Mouse (Mus musculus): ENCODE measurements at regions not wholly inside any gene's neighbourhood (a gene's known extent, or its start where the extent isn't known, plus 50 kb on each side); places are given as distances from the start of the nearest gene placed in this dataset.
A peak's percentile ranks its signal among the peaks of the same experiment; 100 is the strongest.

GRCm38 (mm10) chr16:77443318-77443717 lies 158.6 kb downstream of the Gm11146 start:
- no peak for DNase-seq
- Histone ChIP-seq H3K4me3 (no peak overlapping the region), H3K27ac (no peak overlapping the region)
- intact Hi-C loops (cut with DNase I): loop anchor here (5.0 to 10.0 kb wide), 3 partner anchors 276 to 711 kb away; no protein-coding TSS in a partner anchor
- TF ChIP-seq CTCF (IDR thresholded peaks at IDR 0.05): no peak

- Histone ChIP-seq H3K27ac (no peak overlapping the region), H3K4me3 (no peak overlapping the region)
- intact Hi-C loops (cut with DNase I): loop anchor here (5.0 to 10.0 kb wide), 3 partner anchors 276 to 712 kb away; no protein-coding TSS in a partner anchor
- no peak for DNase-seq
- TF ChIP-seq CTCF (IDR thresholded peaks at IDR 0.05): no peak
Observed at GRCm38 (mm10) chr16:77442866-77443265, 159.0 kb downstream of the Gm11146 start.

- Histone ChIP-seq H3K27ac (no peak overlapping the region), H3K4me3 (no peak overlapping the region)
- intact Hi-C loops (cut with DNase I): no loop called here
- DNase-seq: no peak
- TF ChIP-seq CTCF (IDR thresholded peaks at IDR 0.05): no peak
Observed at GRCm38 (mm10) chr16:77431345-77431744, 170.5 kb downstream of the Gm11146 start.

- Histone ChIP-seq H3K27ac (peak overlapping the region; percentile 86), H3K4me3 (peak overlapping the region; percentile 74)
- no peak for TF ChIP-seq CTCF (IDR thresholded peaks at IDR 0.05)
- intact Hi-C loops (cut with DNase I): loop anchor here (10.0 kb wide), 1 partner anchor 172 kb away; no protein-coding TSS in a partner anchor
- DNase-seq: no peak
Observed at GRCm38 (mm10) chr16:77422385-77423363, 179.2 kb downstream of the Gm11146 start.

GRCm38 (mm10) chr16:77421591-77422024 lies 180.3 kb downstream of the Gm11146 start:
- peak overlapping the region; percentile 74 for H3K4me3 ChIP-seq
- peak; percentile 39 for DNase-seq
- intact Hi-C loops (cut with DNase I): loop anchor here (1.0 to 10.0 kb wide), 3 partner anchors 80 to 173 kb away; no protein-coding TSS in a partner anchor
- H3K27ac ChIP-seq: peak overlapping the region; percentile 86
- TF ChIP-seq CTCF (IDR thresholded peaks at IDR 0.05): no peak

- Histone ChIP-seq H3K27ac (peak overlapping the region; percentile 86), H3K4me3 (peak overlapping the region; percentile 74)
- no peak for DNase-seq
- TF ChIP-seq CTCF (IDR thresholded peaks at IDR 0.05): no peak
- intact Hi-C loops (cut with DNase I): loop anchor here (1.0 to 10.0 kb wide), 3 partner anchors 80 to 174 kb away; no protein-coding TSS in a partner anchor
Observed at GRCm38 (mm10) chr16:77421001-77421400, 180.9 kb downstream of the Gm11146 start.

GRCm38 (mm10) chr16:77420136-77420860 lies 181.6 kb downstream of the Gm11146 start:
- Histone ChIP-seq H3K4me3 (peak overlapping the region; percentile 74), H3K27ac (peak overlapping the region; percentile 86)
- TF ChIP-seq CTCF (IDR thresholded peaks at IDR 0.05): no peak
- DNase-seq: no peak
- intact Hi-C loops (cut with DNase I): loop anchor here (2.0 to 10.0 kb wide), 2 partner anchors 91 to 175 kb away; no protein-coding TSS in a partner anchor

GRCm38 (mm10) chr16:77419116-77419735 lies 182.7 kb downstream of the Gm11146 start:
- no peak for TF ChIP-seq CTCF (IDR thresholded peaks at IDR 0.05)
- Histone ChIP-seq H3K27ac (peak overlapping the region; percentile 86), H3K4me3 (peak overlapping the region; percentile 74)
- intact Hi-C loops (cut with DNase I): no loop called here
- DNase-seq: no peak

- TF ChIP-seq CTCF (IDR thresholded peaks at IDR 0.05): no peak
- Histone ChIP-seq H3K27ac (peak overlapping the region; percentile 86), H3K4me3 (peak overlapping the region; percentile 74)
- DNase-seq: no peak
- intact Hi-C loops (cut with DNase I): no loop called here
Observed at GRCm38 (mm10) chr16:77418486-77418885, 183.4 kb downstream of the Gm11146 start.

GRCm38 (mm10) chr16:77417791-77418190 lies 184.1 kb downstream of the Gm11146 start:
- peak; percentile 27 for DNase-seq
- Histone ChIP-seq H3K27ac (peak overlapping the region; percentile 86), H3K4me3 (peak overlapping the region; percentile 74)
- intact Hi-C loops (cut with DNase I): no loop called here
- no peak for TF ChIP-seq CTCF (IDR thresholded peaks at IDR 0.05)

- H3K4me3 ChIP-seq: no peak overlapping the region
- H3K27ac ChIP-seq: no peak overlapping the region
- intact Hi-C loops (cut with DNase I): no loop called here
- DNase-seq: no peak
- TF ChIP-seq CTCF (IDR thresholded peaks at IDR 0.05): no peak
Observed at GRCm38 (mm10) chr16:77414562-77414961, 187.3 kb downstream of the Gm11146 start.

GRCm38 (mm10) chr16:77409168-77409567 lies 192.7 kb downstream of the Gm11146 start:
- H3K27ac ChIP-seq: no peak overlapping the region
- H3K4me3 ChIP-seq: no peak overlapping the region
- no peak for DNase-seq
- intact Hi-C loops (cut with DNase I): no loop called here
- no peak for TF ChIP-seq CTCF (IDR thresholded peaks at IDR 0.05)

All from gastrocnemius, adult 2 months (tissue).